Mouse (Mus musculus): ENCODE measurements around the gene Sde2. TPM values are rescaled to one million over a fixed set of nuclear protein-coding genes. Genes with fewer than 3 reads are reported as not detected.
"Not testable (repeated sequence)": the region's sequence is repeated elsewhere in the genome, so short reads cannot be mapped to it uniquely, and the experiment has no call there.

Sde2 gene
- polyA plus RNA-seq, 1 experiment from 2014 or later, result 31.7 TPM

DNA sequence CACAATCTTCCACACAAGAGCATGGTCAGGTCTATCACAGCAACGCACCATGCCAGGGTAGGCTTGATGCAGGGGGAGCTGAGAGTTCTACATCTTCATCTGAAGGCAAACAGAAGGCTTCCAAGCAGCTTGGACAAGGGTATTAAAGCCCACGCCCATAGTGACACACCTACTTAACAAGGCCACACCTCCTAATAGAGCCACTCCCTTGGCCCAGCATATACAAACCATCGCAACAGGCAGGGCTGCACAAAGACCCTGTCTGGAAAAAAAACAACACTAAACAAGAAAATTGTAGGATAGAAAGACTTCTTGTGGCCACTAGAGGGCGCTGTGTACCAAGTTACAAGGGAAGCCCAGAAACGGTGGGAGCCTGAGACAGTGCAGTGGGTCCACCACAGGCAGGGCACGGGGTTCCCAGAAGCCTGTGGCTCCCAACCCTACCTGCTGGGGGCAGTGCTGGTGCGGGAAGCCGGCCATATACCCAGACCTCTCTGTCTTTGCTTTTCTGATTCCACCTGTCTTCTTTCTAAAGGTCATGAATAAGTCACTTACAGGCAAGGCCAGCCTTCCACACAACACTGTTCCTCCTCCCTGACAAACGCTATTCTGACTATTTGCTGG lies 23.0 kb downstream of the Sde2 start:
- peak; percentile 56; the same call in 1 of the 2 replicates for ATAC-seq
- H3K9ac ChIP-seq, result no peak overlapping the region
- no peaks in the 10 kb centered on the region for H3K27me3 ChIP-seq (replicated peaks)
- no peaks in the 10 kb centered on the region for H3K36me3 ChIP-seq
- no peak overlapping the region for H3K27ac ChIP-seq
- no peaks in the 10 kb centered on the region for H3K4me1 ChIP-seq (replicated peaks)
- WGBS, result 23% methylated on average over 9 of the region's 9 CpGs
- no peak overlapping the region for H3K4me3 ChIP-seq (replicated peaks)
- H3K9me3 ChIP-seq, result no peaks in the 10 kb centered on the region
- no peak overlapping the region for H3K4me2 ChIP-seq (replicated peaks)

GRCm38 (mm10) chr1:180874615-180875014 lies 23.7 kb downstream of the Sde2 start:
- no peak for ATAC-seq
- Histone ChIP-seq H3K4me1 (replicated peaks) (no peaks in the 10 kb centered on the region), H3K4me3 (replicated peaks) (no peak overlapping the region), H3K36me3 (no peaks in the 10 kb centered on the region), H3K27ac (no peak overlapping the region), H3K9me3 (no peaks in the 10 kb centered on the region), H3K27me3 (replicated peaks) (no peaks in the 10 kb centered on the region), H3K4me2 (replicated peaks) (no peak overlapping the region), H3K9ac (no peak overlapping the region)
- WGBS, result 68% methylated on average over 2 of the region's 2 CpGs

GRCm38 (mm10) chr1:180875126-180875525 lies 24.2 kb downstream of the Sde2 start:
- H3K4me1 ChIP-seq (replicated peaks), result no peaks in the 10 kb centered on the region
- no peak overlapping the region for H3K27ac ChIP-seq
- H3K36me3 ChIP-seq, result no peaks in the 10 kb centered on the region
- H3K4me3 ChIP-seq (replicated peaks), result no peak overlapping the region
- 85% methylated on average over 9 of the region's 9 CpGs for WGBS
- no peak for ATAC-seq
- H3K4me2 ChIP-seq (replicated peaks), result no peak overlapping the region
- H3K9ac ChIP-seq, result no peak overlapping the region
- no peaks in the 10 kb centered on the region for H3K9me3 ChIP-seq
- no peaks in the 10 kb centered on the region for H3K27me3 ChIP-seq (replicated peaks)

DNA sequence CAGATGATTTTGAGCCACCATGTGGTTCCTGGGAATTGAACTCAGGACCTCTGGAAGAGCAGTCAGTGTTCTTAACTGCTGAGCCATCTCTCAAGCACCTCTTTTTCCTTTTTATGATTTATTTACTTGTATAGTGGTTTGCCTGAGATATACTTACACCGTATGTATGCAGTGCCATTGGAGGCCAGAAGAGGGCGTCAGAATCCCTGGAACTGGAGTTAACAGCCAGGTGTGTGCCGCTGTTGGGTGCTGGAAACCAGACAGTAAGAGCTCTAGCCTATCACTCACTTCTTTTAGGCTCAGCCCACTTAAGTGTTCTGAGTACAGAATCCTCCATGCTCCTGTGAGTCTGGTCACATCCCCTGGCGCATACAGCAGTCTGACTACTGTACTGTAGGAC lies 26.5 kb downstream of the Sde2 start:
- H3K9ac ChIP-seq, result no peak overlapping the region
- H3K4me2 ChIP-seq (replicated peaks), result no peak overlapping the region
- H3K4me1 ChIP-seq (replicated peaks), result no peaks in the 10 kb centered on the region
- no peak overlapping the region for H3K27ac ChIP-seq
- ATAC-seq, result no peak
- H3K27me3 ChIP-seq (replicated peaks), result no peaks in the 10 kb centered on the region
- no peaks in the 10 kb centered on the region for H3K9me3 ChIP-seq
- no peaks in the 10 kb centered on the region for H3K36me3 ChIP-seq
- WGBS, result 70% methylated on average over 4 of the region's 4 CpGs
- no peak overlapping the region for H3K4me3 ChIP-seq (replicated peaks)

- no peak overlapping the region for H3K27ac ChIP-seq
- no peaks in the 10 kb centered on the region for H3K36me3 ChIP-seq
- no peaks in the 10 kb centered on the region for H3K27me3 ChIP-seq (replicated peaks)
- H3K9ac ChIP-seq, result no peak overlapping the region
- no peaks in the 10 kb centered on the region for H3K9me3 ChIP-seq
- no peaks in the 10 kb centered on the region for H3K4me1 ChIP-seq (replicated peaks)
- 68% methylated on average over 3 of the region's 3 CpGs for WGBS
- no peak overlapping the region for H3K4me3 ChIP-seq (replicated peaks)
- no peak for ATAC-seq
- no peak overlapping the region for H3K4me2 ChIP-seq (replicated peaks)
These were observed 30.8 kb downstream of the Sde2 start for GRCm38 (mm10) chr1:180881768-180882167.

- Histone ChIP-seq H3K4me1 (replicated peaks) (peaks cover 6% of the 10 kb centered on the region), H3K27me3 (replicated peaks) (no peaks in the 10 kb centered on the region), H3K4me2 (replicated peaks) (no peak overlapping the region), H3K36me3 (no peaks in the 10 kb centered on the region), H3K27ac (no peak overlapping the region), H3K9me3 (no peaks in the 10 kb centered on the region), H3K4me3 (replicated peaks) (no peak overlapping the region), H3K9ac (no peak overlapping the region)
- ATAC-seq, result no peak
- WGBS, result 23% methylated on average over 7 of the region's 7 CpGs
These were observed 32.8 kb downstream of the Sde2 start for GRCm38 (mm10) chr1:180883731-180884130.

DNA sequence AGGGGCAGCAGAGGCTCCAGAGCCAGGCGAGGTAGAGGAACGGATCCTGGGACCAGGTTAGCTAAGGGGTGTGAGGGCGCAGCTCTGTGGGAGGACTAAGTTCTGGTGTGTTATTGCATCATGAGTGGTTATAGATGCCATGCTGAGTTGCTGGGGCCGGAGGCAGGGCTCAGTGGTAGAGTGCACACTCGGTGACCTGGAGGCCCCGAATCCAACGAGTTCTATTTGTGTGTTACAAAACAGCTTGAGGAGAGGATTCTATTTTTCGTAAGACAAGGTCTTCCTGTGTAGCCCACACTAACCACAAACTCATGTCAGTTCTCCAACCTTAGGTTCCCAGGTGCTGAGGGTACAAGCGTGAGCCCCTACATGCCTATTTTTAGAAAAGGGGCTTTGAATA lies 33.6 kb downstream of the Sde2 start:
- H3K9ac ChIP-seq, result no peak overlapping the region
- H3K9me3 ChIP-seq, result no peaks in the 10 kb centered on the region
- H3K27ac ChIP-seq, result no peak overlapping the region
- peaks cover 9% of the 10 kb centered on the region for H3K4me1 ChIP-seq (replicated peaks)
- H3K4me3 ChIP-seq (replicated peaks), result no peak overlapping the region
- no peaks in the 10 kb centered on the region for H3K27me3 ChIP-seq (replicated peaks)
- 68% methylated on average over 9 of the region's 9 CpGs for WGBS
- ATAC-seq, result no peak
- no peak overlapping the region for H3K4me2 ChIP-seq (replicated peaks)
- no peaks in the 10 kb centered on the region for H3K36me3 ChIP-seq

DNA sequence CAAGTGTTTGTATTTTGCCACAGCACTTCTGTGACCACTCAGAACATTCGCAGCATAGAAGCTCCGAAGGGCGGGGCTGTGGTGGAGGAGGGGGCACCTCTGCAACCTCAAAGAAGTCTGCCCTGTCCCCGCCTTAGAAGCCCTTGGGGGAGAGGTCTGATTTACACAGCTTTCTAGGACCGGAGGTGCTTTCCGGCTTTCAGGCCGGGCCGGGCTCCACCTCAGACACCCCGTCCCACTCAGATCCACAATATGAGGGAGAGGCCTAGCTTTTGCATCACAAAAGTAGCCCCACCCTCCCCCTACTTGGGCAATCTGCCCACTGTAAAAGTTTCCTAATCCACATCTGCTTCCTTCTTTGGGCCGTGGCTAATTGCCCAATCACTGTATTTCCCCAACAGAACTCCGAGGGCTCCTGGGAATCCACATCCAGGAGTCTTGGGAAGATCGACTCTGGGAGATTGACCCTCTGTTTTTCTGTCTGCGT lies 37.7 kb downstream of the Sde2 start:
- Histone ChIP-seq H3K4me1 (replicated peaks) (peaks cover 9% of the 10 kb centered on the region), H3K9me3 (no peaks in the 10 kb centered on the region), H3K27me3 (replicated peaks) (peaks cover 5% of the 10 kb centered on the region), H3K27ac (0 out of 2 replicates have a peak overlapping the region, but pooled peaks have one; percentile 0), H3K4me2 (replicated peaks) (peak overlapping the region; percentile 36), H3K36me3 (no peaks in the 10 kb centered on the region), H3K4me3 (replicated peaks) (no peak overlapping the region), H3K9ac (peak overlapping the region; percentile 6; the same call in 1 of the 2 replicates)
- ATAC-seq, result peak; percentile 77
- WGBS, result 5% methylated on average over 13 of the region's 13 CpGs

GRCm38 (mm10) chr1:180889172-180889571 lies 38.2 kb downstream of the Sde2 start:
- no peak for ATAC-seq
- Histone ChIP-seq H3K4me1 (replicated peaks) (peaks cover 9% of the 10 kb centered on the region), H3K36me3 (no peaks in the 10 kb centered on the region), H3K27me3 (replicated peaks) (peaks cover 10% of the 10 kb centered on the region), H3K4me2 (replicated peaks) (peak overlapping the region; percentile 36), H3K27ac (0 out of 2 replicates have a peak overlapping the region, but pooled peaks have one; percentile 0), H3K9ac (peak overlapping the region; percentile 6; the same call in 1 of the 2 replicates), H3K4me3 (replicated peaks) (no peak overlapping the region), H3K9me3 (no peaks in the 10 kb centered on the region)
- WGBS, result 51% methylated on average over 7 of the region's 7 CpGs

DNA sequence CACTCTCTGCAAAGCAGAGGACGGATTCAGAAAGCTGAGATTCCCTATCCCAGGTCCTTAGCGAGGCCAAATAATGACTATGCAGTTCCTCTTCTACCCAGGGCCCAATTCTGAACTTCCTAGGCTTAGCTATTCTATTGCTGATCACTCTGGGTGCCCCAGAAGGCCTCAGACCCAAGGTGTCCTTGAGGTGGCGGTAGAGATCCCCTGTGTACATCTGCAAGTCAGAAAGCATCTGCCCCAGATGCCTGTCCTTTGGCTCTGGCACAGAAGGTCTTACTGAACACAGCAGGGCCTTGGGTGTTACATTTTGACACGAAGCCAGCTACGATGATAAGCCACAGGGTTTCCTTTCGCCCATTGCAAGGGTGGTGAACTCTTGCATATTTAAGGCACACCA lies 38.9 kb downstream of the Sde2 start:
- no peaks in the 10 kb centered on the region for H3K9me3 ChIP-seq
- no peaks in the 10 kb centered on the region for H3K36me3 ChIP-seq
- H3K27me3 ChIP-seq (replicated peaks), result peaks cover 17% of the 10 kb centered on the region
- H3K4me3 ChIP-seq (replicated peaks), result no peak overlapping the region
- 57% methylated on average over 6 of the region's 6 CpGs for WGBS
- no peak overlapping the region for H3K27ac ChIP-seq
- ATAC-seq, result no peak
- no peak overlapping the region for H3K9ac ChIP-seq
- no peak overlapping the region for H3K4me2 ChIP-seq (replicated peaks)
- peaks cover 9% of the 10 kb centered on the region for H3K4me1 ChIP-seq (replicated peaks)

GRCm38 (mm10) chr1:180892808-180893207 lies 41.9 kb downstream of the Sde2 start, which contains the start of gene Lefty2:
Gene Lefty2 (plus strand): TSS chr1:180893108.
- H3K4me1 ChIP-seq (replicated peaks), result peaks cover 9% of the 10 kb centered on the region
- no peaks in the 10 kb centered on the region for H3K9me3 ChIP-seq
- no peak within 1 kb of the TSS for H3K4me2 ChIP-seq (replicated peaks)
- no peaks in the 10 kb centered on the region for H3K36me3 ChIP-seq
- H3K9ac ChIP-seq, result no peak within 1 kb of the TSS
- H3K4me3 ChIP-seq (replicated peaks), result no peak within 1 kb of the TSS
- peaks cover 23% of the 10 kb centered on the region for H3K27me3 ChIP-seq (replicated peaks)
- no peak for ATAC-seq
- H3K27ac ChIP-seq, result no peak within 1 kb of the TSS
- WGBS, result 65% methylated on average over 10 of the region's 10 CpGs

DNA sequence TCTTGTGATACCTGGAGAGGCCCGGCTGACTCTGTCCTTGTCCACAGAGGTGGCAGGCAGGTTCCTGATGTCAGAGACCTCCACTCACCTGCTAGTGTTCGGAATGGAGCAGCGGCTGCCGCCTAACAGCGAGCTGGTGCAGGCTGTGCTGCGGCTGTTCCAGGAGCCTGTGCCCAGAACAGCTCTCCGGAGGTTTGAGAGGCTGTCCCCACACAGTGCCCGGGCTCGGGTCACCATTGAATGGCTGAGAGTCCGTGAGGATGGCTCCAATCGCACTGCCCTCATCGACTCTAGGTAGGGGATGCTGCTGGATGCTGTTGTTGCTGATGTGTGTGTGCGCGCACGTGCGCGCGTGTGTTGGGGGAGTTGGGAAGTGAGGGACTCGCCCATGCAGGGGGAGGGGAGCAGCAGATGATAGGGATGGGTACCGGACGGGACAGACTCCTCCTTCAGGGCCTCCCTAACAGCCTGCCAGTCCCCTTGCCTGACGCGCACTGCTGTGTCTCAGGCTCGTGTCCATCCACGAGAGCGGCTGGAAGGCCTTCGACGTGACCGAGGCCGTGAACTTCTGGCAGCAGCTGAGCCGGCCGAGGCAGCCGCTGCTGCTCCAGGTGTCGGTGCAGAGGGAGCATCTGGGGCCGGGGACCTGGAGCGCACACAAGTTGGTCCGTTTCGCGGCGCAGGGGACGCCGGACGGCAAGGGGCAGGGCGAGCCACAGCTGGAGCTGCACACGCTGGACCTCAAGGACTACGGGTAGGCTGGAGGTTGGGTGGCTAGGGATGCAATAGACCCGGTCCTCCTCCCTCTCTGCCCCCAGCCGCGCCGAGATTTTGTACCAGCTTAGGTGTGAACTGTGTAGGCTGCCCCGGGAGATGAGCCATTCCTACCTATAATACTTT lies 43.4 kb downstream of the Sde2 start:
- H3K9ac ChIP-seq; H3K4me1 ChIP-seq (replicated peaks); H3K9me3 ChIP-seq; H3K27ac ChIP-seq; H3K36me3 ChIP-seq: not testable (repeated sequence)
- Histone ChIP-seq H3K27me3 (replicated peaks) (peaks cover 23% of the 10 kb centered on the region), H3K4me2 (replicated peaks) (peak overlapping the region; percentile 47), H3K4me3 (replicated peaks) (peak overlapping the region; percentile 14; the same call in 1 of the 2 replicates)
- ATAC-seq, result peak; percentile 40
- WGBS, result 8% methylated on average over 50 of the region's 51 CpGs
